Mouse (Mus musculus): ENCODE measurements around the gene Sec14l2.

DNA sequence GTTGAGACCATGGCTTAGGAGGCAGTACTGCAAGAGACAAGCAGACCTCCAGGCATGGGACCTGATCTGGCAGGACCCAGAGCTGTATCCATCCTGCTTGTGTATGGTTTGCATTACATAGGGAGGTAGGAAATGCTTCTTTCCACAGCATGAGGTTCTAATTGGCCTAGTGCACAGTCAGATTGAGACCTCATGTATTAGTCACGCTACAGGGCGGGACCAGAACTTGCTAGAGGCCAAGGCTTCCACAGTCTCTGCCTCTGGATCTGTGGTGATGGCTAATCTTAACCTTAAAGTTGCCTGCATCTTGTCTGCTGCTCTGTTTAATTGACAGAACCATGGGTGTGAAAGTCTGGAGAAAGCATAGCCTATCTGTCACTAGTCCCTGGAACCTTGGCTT lies 41.5 kb upstream of the Sec14l2 start:
- TF ChIP-seq CTCF (IDR thresholded peaks at IDR 0.05; ENCODE audit: low read depth): no peak
- no peak for TF ChIP-seq EP300 (IDR thresholded peaks at IDR 0.05; ENCODE audit: low read depth)
